Mouse (Mus musculus): Measurements from ENCODE around the gene Prkcz.

GRCm38 (mm10) chr4:155345608-155345953 is 15.6 kb downstream of the Prkcz start:
- no peak for TF ChIP-seq CTCF (IDR thresholded peaks at IDR 0.05; ENCODE audit: low read depth)
- TF ChIP-seq EP300 (optimal IDR thresholded peaks at IDR 0.05) = no peak
